Mouse (Mus musculus): ENCODE results near the gene Rap1a.

The Rap1a gene

DNA sequence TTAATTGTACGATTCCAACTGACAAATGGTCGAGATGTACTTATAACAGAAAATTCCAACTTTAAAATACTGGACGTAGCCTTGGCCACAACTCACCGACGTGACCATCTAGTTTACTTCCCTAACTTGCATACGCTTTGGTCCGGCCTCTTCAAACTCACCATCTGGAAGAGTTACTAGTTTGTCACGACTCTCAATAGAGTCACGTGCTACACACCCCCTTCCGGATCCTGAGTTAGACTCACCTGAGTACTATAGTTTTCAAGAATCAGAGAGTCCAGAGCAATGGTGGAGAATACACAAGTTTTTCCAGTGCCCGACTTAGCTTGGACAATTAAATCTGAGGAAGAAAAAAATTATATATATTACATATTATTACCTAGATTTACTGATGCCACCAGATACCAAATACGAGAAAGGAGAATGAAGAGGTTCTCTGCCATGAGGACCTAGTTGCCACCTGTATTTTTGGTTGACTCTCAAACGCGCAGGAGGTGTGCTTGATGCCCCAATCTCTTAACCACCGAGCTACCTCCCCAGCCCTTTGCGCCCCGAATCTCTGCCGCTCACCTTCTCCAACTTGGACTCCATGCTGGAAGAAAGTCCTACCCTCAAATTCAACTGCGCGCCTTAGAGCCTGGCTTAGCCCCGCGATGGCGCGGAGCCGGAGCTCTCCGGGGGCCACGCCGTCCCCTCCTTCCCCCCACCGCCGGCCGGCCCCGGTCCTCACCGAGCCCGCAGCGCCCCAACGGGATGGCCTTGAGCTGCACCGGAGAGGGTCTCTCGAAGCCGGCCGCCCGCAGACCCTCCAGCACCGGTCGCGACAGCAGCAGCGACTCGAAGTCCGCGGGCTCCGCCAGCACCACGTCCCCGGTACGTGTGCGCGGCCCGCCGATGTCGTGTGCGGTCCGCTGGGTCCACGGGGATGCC, 114.5 kb downstream of the Rap1a start:
- DNase-seq (ENCODE audit: low read depth, low spot score): peak; percentile 27
- Histone ChIP-seq H3K36me3 (ENCODE audit: control insufficient read depth, insufficient read depth, low read length, poor library complexity, severe bottlenecking) (peaks cover 5% of the 10 kb centered on the region; the same call in 1 of the 2 replicates), H3K27me3 (ENCODE audit: control insufficient read depth, insufficient read depth, low read length, poor library complexity, severe bottlenecking) (no peaks in the 10 kb centered on the region)

DNA sequence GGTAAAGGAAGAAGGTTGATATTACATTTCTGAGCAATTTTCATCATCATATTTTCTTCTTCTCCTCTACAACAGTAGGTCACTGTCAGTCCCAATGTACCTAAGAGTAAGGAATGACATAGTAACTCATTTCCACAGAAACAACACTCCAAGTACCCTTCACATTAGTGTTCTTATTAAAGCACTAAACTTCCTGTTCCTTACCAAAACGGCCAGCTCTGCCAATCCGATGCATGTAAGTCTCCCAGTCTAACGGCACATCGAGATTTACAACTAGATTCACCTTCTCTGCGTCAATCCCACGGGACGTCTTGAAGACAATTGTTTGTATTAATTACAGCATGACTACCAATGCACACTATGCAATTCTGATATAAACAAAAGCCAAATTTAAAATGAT, 120.8 kb downstream of the Rap1a start:
- no peaks in the 10 kb centered on the region for H3K27me3 ChIP-seq (ENCODE audit: control insufficient read depth, insufficient read depth, low read length, poor library complexity, severe bottlenecking)
- no peak for DNase-seq (ENCODE audit: low read depth, low spot score)

More for the DNA sequence above, 120.8 kb downstream of the Rap1a start:
- peaks cover 16% of the 10 kb centered on the region for H3K36me3 ChIP-seq (ENCODE audit: control insufficient read depth, insufficient read depth, low read length, poor library complexity, severe bottlenecking)
